Mouse (Mus musculus) embryonic facial prominence, embryonic 11.5 days (tissue): Measurements from ENCODE around the gene Eno2. TPM values are rescaled to one million over a fixed set of nuclear protein-coding genes. Genes with fewer than 3 reads are reported as not detected.

ENCODE experiments used
- ATAC-seq: fragments of 200-750 bp; cut with Nextera tagmentation; replicated peaks from 2 replicates; pipeline ENCODE4 v1.8.0; 2017; ENCODE audit warnings: low read depth; ENCODE audit not compliant: insufficient number of reproducible peaks, low FRiP score, low TSS enrichment
- DNase-seq: peaks from one replicate; pipeline ENCODE4 v3.0.0-alpha.2; 2015; ENCODE audit warnings: low spot score
- H3K27ac ChIP-seq: fragments of 300-500 bp; sonication (generic); replicated peaks from 2 replicates; pipeline ENCODE4 v1.5.1; 2014; ENCODE audit warnings: mild to moderate bottlenecking, low read depth, low read length, control low read depth
- H3K27me3 ChIP-seq: fragments of 300-500 bp; sonication (generic); 2 replicates; pipeline ENCODE4 v1.6.1; 2014; ENCODE audit warnings: mild to moderate bottlenecking, low read length, moderate library complexity, mixed read lengths; ENCODE audit not compliant: control insufficient read depth, insufficient read depth
- H3K36me3 ChIP-seq: fragments of 300-500 bp; sonication (generic); replicated peaks from 2 replicates; pipeline ENCODE4 v1.6.1; 2014; ENCODE audit warnings: low read depth, mild to moderate bottlenecking, low read length, moderate library complexity, mixed read lengths; ENCODE audit not compliant: control insufficient read depth, insufficient read depth
- H3K4me1 ChIP-seq: fragments of 300-500 bp; sonication (generic); 2 replicates; pipeline ENCODE4 v1.6.1; 2014; ENCODE audit warnings: low read length, mixed read lengths; ENCODE audit not compliant: control insufficient read depth, insufficient read depth
- H3K4me2 ChIP-seq: fragments of 300-500 bp; sonication (generic); 2 replicates; pipeline ENCODE4 v1.6.1; 2014; ENCODE audit warnings: low read depth, mild to moderate bottlenecking, control low read depth, low read length, moderate library complexity
- H3K4me3 ChIP-seq: fragments of 300-500 bp; sonication (generic); 2 replicates; pipeline ENCODE4 v1.5.1; 2014; ENCODE audit warnings: low read depth, low read length, control low read depth
- H3K9ac ChIP-seq: fragments of 300-500 bp; sonication (generic); replicated peaks from 2 replicates; pipeline ENCODE4 v1.6.1; 2014; ENCODE audit warnings: mild to moderate bottlenecking, control low read depth, low read length
- H3K9me3 ChIP-seq: fragments of 300-500 bp; sonication (generic); replicated peaks from 2 replicates; pipeline ENCODE4 v1.6.1; 2016; ENCODE audit warnings: mild to moderate bottlenecking, low read length, inconsistent platforms, mixed read lengths; ENCODE audit not compliant: control insufficient read depth
- WGBS: fragments of 180-500 bp; shearing (Covaris S2); extraction: QIAGEN DNeasy Blood & Tissue Kit; methylation state at CpG from one replicate; pipeline ENCODE4 v1.1.7; 2014; 5-methylcytosine and 5-hydroxymethylcytosine counted together
- polyA plus RNA-seq: library from polyadenylated mRNA; unstranded; fragments of >200 nt; fragmentation: Nextera tagmentation; extraction: Ambion mirVana; gene quantifications from 2 replicates; pipeline ENCODE4 v1.2.1, GENCODE M21; 2014

The Eno2 gene
- polyA plus RNA-seq, 1 experiment from 2014 or later, result 4.3 TPM

DNA sequence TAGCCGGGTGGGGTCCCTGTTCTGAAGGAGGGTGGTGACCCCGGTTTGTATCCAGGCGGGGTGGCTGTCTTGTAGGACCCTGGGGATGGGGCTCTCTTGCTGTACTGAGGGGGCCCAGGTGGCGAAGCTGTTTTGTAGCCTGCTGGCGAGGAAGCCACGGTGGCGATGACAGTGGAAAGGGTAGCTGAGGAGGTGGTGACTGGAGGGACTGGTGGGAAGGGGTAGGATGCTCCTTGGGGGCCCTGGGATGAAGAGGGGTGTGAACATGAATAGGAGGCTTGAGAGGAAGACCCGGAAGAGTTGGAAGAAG is 23.2 kb downstream of the Eno2 start:
- Histone ChIP-seq H3K27me3 (no peaks in the 10 kb centered on the region), H3K4me2 (peak overlapping the region; percentile 98), H3K4me1 (peaks cover 5% of the 10 kb centered on the region; the same call in 1 of the 2 replicates), H3K9ac (peak overlapping the region; percentile 78), H3K36me3 (peaks cover 7% of the 10 kb centered on the region), H3K4me3 (peak overlapping the region; percentile 46), H3K27ac (peak overlapping the region; percentile 78), H3K9me3 (no peaks in the 10 kb centered on the region)
- WGBS, result 17% methylated on average over 8 of the region's 8 CpGs
- ATAC-seq, result no peak; the same call in 1 of the 2 replicates
- DNase-seq, result no peak

DNA sequence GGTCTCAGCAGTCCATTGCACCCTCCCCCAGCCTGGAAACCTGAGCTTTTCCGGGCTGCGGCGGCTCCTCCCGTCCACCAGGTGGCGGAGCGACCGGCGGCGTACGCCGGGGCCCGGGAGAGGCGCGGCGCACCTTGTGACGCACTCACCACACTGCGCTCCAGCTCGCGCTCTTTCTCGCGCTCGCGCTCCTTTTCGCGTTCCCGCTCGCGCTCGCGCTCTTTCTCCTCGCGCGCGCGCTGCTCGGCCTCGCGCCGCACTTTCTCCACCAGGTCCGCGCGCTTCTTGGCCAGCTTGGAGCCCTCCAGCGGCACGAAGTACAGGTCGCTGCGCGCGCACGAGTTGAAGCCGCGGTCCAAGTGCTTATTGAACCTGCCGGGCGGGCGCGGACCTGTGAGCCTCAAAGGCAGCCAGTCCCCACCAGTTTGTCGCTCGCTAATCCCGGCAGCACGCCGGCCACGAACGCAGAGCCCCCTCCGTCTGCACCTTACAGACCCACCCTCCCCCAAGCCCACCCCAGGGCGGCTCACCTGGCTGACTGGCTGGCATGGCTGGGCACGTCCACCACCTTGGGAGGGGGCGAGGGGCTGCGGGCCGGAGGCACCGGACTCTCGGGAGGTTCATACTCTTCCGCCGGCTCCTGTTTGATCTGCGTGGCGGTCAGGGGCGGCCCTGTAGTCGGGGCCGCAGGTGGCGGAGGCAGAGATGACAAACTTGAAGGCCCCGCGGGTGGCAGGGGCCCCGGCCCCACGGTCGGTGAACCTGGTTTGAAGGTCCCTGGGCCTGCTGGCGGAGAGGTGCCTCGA is 23.8 kb downstream of the Eno2 start:
- Histone ChIP-seq H3K9ac (peak overlapping the region; percentile 78), H3K4me2 (peak overlapping the region; percentile 98), H3K9me3 (no peaks in the 10 kb centered on the region), H3K4me1 (peaks cover 5% of the 10 kb centered on the region; the same call in 1 of the 2 replicates), H3K27ac (peak overlapping the region; percentile 78), H3K36me3 (peaks cover 7% of the 10 kb centered on the region), H3K4me3 (peak overlapping the region; percentile 46), H3K27me3 (no peaks in the 10 kb centered on the region)
- DNase-seq (peak; percentile 97), ATAC-seq (peak; percentile 73)
- under 1% methylated on average over 85 of the region's 85 CpGs for WGBS

DNA sequence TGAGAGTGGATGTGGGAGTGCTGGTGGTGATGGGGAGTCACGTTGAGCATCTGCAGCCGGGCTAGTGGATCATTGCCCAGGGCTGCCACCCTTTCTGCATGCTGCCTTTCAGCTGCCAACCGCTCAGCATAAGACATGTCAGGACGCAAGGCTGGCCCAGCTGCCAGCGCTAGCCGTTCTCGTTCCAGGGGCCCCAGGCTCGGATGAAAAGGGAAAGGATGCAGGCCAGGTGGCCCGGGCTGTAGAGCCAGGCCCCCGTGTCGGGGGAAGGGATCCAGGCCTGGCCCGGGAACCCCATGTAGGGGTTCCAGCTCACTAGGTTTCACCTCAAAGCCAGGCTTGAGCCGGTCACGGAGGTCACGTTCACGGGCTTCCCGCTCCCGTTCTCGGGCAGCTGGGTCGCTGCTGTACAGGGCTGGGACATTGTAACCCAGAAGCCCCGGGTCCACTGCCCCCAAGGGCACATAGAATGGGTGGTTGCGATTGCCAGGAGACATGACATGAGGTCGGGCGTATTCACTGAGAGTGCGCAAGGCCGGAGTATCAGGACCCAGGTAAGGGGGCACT is 24.6 kb downstream of the Eno2 start:
- H3K27ac ChIP-seq, result peak overlapping the region; percentile 78
- ATAC-seq (peak; percentile 0; the same call in 1 of the 2 replicates), DNase-seq (no peak)
- peaks cover 7% of the 10 kb centered on the region for H3K36me3 ChIP-seq
- no peaks in the 10 kb centered on the region for H3K27me3 ChIP-seq
- no peaks in the 10 kb centered on the region for H3K9me3 ChIP-seq
- H3K4me3 ChIP-seq, result peak overlapping the region; percentile 46
- 71% methylated on average over 26 of the region's 26 CpGs for WGBS
- peaks cover 5% of the 10 kb centered on the region; the same call in 1 of the 2 replicates for H3K4me1 ChIP-seq
- H3K4me2 ChIP-seq, result peak overlapping the region; percentile 27; the same call in 1 of the 2 replicates
- H3K9ac ChIP-seq, result peak overlapping the region; percentile 78

DNA sequence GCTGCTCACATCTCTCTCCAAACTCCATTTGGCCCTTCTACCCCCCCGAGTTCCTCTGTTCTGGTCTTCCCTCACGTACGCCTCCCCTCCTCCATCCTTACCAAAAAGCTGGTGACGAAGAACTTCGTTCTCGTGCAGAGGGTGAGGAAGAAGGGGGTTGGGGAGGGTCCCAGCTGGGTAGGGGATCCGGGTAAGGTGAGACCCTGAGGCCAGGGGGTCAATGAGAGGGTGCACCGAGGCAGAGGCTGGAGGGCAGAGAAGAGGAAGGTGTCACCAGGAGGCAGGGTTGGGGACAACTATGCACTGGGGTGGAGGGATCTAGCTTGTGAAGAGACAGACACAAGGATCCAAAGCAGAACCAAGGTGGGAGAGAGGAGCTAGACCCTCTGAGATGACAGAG is 25.8 kb downstream of the Eno2 start:
- H3K27ac ChIP-seq, result no peak overlapping the region
- peaks cover 5% of the 10 kb centered on the region; the same call in 1 of the 2 replicates for H3K4me1 ChIP-seq
- H3K27me3 ChIP-seq, result no peaks in the 10 kb centered on the region
- no peak overlapping the region for H3K9ac ChIP-seq
- H3K4me2 ChIP-seq, result no peak overlapping the region
- no peak for DNase-seq
- peaks cover 7% of the 10 kb centered on the region for H3K36me3 ChIP-seq
- H3K4me3 ChIP-seq, result no peak overlapping the region
- 90% methylated on average over 8 of the region's 8 CpGs for WGBS
- H3K9me3 ChIP-seq, result no peaks in the 10 kb centered on the region
- no peak for ATAC-seq

DNA sequence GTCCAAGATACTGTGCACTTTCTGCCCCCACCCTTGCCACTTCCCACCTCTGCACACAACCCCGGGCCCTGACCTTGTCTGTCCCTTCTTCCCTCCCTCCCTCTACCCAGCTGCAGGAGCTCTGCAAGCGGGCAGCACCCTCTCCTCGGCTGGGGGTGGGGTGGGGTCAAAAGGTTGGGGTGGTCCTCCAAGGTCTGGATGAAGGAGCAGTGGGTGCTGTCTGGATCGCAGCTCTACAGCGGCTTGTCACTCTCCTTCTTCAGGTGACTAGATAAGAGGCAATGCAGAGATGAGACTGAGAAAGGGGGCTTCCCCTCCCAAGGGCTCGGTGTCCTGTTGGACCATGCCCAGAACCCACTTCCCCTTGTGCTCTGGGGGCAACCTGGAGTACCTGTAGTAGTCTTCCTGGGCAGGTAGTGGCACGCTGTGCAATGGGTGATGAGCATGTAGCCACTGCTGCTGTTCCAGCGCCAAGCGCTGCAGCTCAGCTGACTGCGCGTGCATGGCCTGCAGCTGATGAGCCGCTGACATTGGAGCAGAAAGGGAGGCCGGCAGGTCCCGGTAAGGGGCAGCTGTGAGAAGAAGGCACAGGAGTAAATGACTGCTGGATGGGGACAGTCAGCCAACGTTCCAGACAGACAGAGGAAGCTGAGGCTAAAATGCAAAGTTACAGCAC is 26.5 kb downstream of the Eno2 start:
- H3K9ac ChIP-seq, result no peak overlapping the region
- WGBS, result 87% methylated on average over 15 of the region's 15 CpGs
- peaks cover 7% of the 10 kb centered on the region for H3K36me3 ChIP-seq
- H3K27me3 ChIP-seq, result no peaks in the 10 kb centered on the region
- ATAC-seq (no peak), DNase-seq (no peak)
- no peak overlapping the region for H3K4me2 ChIP-seq
- 0 out of 2 replicates have a peak overlapping the region, but pooled peaks have one; percentile 3 for H3K4me3 ChIP-seq
- peaks cover 5% of the 10 kb centered on the region; the same call in 1 of the 2 replicates for H3K4me1 ChIP-seq
- no peak overlapping the region for H3K27ac ChIP-seq
- no peaks in the 10 kb centered on the region for H3K9me3 ChIP-seq

DNA sequence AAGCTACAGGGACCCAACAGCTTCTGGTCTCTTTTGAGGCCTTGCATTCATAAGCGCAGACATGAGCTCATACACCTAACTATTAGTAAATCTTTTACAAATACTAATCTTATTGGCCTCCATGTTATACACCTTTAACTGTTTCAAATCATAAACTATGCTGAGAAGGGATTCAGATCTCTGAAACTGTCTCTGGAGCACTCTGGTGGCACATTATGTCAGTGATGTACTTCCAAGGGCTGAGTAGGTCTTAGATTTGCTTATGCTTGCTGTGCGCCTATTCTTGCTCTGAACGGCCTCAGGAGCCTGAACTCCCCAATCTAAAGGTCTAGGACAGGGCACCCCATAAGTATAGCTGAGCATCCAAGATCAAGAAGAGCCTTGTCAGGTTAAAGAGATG is 27.6 kb downstream of the Eno2 start:
- peak overlapping the region; percentile 98 for H3K27ac ChIP-seq
- peak overlapping the region; percentile 71 for H3K9ac ChIP-seq
- H3K4me1 ChIP-seq, result peaks cover 5% of the 10 kb centered on the region; the same call in 1 of the 2 replicates
- peak overlapping the region; percentile 74 for H3K4me2 ChIP-seq
- DNase-seq, result no peak
- 78% methylated on average over 3 of the region's 3 CpGs for WGBS
- H3K36me3 ChIP-seq, result peaks cover 4% of the 10 kb centered on the region
- no peaks in the 10 kb centered on the region for H3K9me3 ChIP-seq
- no peak for ATAC-seq
- H3K4me3 ChIP-seq, result no peak overlapping the region
- H3K27me3 ChIP-seq, result no peaks in the 10 kb centered on the region

DNA sequence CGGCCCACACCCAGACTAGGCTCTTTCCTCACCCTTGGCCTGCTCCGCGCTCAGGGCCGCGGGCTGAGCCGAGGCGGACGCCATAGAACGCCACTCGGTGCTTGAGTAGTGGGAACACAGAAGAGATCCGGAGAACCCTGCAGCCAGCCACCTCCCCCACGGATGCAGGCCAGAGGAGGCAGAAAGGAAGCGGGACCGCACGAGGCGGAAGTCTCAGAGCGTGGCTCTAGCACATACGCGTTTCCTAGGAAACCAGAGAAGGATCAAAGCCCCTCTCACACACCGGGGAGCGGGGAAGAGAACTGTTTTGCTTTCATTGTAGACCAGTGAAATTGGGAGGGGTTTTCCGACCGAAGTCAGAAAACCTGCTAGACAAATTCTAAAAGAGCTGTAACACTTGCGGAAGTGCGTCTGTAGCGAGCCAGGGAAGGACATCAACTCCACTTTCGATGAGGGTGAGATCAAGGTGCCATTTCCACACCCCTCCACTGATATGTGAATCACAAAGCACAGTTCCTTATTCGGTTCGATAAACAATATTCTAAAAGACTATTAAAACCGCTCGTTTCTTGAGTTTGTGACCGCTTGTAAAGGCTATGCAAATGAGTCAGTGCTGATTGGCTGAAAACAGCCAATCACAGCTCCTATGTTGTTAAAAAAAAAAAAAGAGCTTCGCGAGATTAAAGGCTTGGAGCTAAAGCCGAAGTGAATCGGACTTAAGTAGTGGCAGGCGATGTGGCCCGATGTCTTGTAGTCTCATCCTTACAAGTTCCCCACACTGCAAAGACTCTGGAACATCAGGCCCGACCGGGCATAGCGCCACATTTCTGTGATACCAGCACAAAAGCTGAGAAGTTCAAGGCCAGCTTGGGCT is 28.3 kb downstream of the Eno2 start, which contains the start of gene Grcc10:
TSS of gene Grcc10 (minus strand) at position 487 of the 874 bp plus-strand sequence.
- Histone ChIP-seq H3K27ac (peak within 1 kb of the TSS; percentile 98), H3K27me3 (no peaks in the 10 kb centered on the region), H3K36me3 (peaks cover 4% of the 10 kb centered on the region), H3K4me3 (peak within 1 kb of the TSS; percentile 40), H3K4me2 (peak within 1 kb of the TSS; percentile 74), H3K9me3 (no peaks in the 10 kb centered on the region), H3K9ac (peak within 1 kb of the TSS; percentile 71), H3K4me1 (peaks cover 2% of the 10 kb centered on the region; the same call in 1 of the 2 replicates)
- DNase-seq (peak; percentile 97), ATAC-seq (peak; percentile 82)
- WGBS, result 0% methylated on average over 41 of the region's 41 CpGs
